Mouse (Mus musculus) layer of hippocampus, adult 9-11 months (tissue): ENCODE results near the gene Ric3.
"Not testable (repeated sequence)": the region's sequence is repeated elsewhere in the genome, so short reads cannot be mapped to it uniquely, and the experiment has no call there.

ENCODE experiments used
- DNase-seq: peaks from one replicate; pipeline ENCODE4 v3.0.0; 2022

The Ric3 gene

GRCm38 (mm10) chr7:109083113-109083812 is at the start of gene Ric3:
TSS of gene Ric3 (minus strand) at chr7:109083331.
- DNase-seq, result peak; percentile 87

- DNase-seq, result no peak
Measured at GRCm38 (mm10) chr7:109131565-109131964, 48.4 kb upstream of the Ric3 start.

- no peak for DNase-seq
Measured at GRCm38 (mm10) chr7:109129946-109130686, 47.0 kb upstream of the Ric3 start.

GRCm38 (mm10) chr7:109129442-109129841 is 46.3 kb upstream of the Ric3 start:
- DNase-seq, result no peak

GRCm38 (mm10) chr7:109115929-109116328 is 32.8 kb upstream of the Ric3 start:
- DNase-seq, result no peak

GRCm38 (mm10) chr7:109115488-109115887 is 32.4 kb upstream of the Ric3 start:
- not testable (repeated sequence) for DNase-seq

GRCm38 (mm10) chr7:109114950-109115349 is 31.8 kb upstream of the Ric3 start:
- DNase-seq, result no peak

GRCm38 (mm10) chr7:109111000-109111399 is 27.9 kb upstream of the Ric3 start:
- DNase-seq, result peak; percentile 80

- no peak for DNase-seq
Measured at GRCm38 (mm10) chr7:109104894-109105293, 21.8 kb upstream of the Ric3 start.

- no peak for DNase-seq
Measured at GRCm38 (mm10) chr7:109101167-109101566, 18.0 kb upstream of the Ric3 start.

- DNase-seq, result no peak
Measured at GRCm38 (mm10) chr7:109098145-109099018, 15.3 kb upstream of the Ric3 start.

- DNase-seq, result no peak
Measured at GRCm38 (mm10) chr7:109097203-109097602, 14.1 kb upstream of the Ric3 start.

GRCm38 (mm10) chr7:109096618-109097017 is 13.5 kb upstream of the Ric3 start:
- no peak for DNase-seq

GRCm38 (mm10) chr7:109094294-109094693 is 11.2 kb upstream of the Ric3 start:
- no peak for DNase-seq

- DNase-seq, result not testable (repeated sequence)
Measured at GRCm38 (mm10) chr7:109091316-109091715, 8.2 kb upstream of the Ric3 start.

GRCm38 (mm10) chr7:109086946-109087345 is 3.8 kb upstream of the Ric3 start:
- no peak for DNase-seq

GRCm38 (mm10) chr7:109083813-109084184 is 668 bp upstream of the Ric3 start:
- DNase-seq, result no peak

- no peak for DNase-seq
Measured at GRCm38 (mm10) chr7:109082269-109083112, 640 bp downstream of the Ric3 start.

- no peak for DNase-seq
Measured at GRCm38 (mm10) chr7:109072326-109072725, 10.8 kb downstream of the Ric3 start.

- DNase-seq, result no peak
Measured at GRCm38 (mm10) chr7:109069641-109070040, 13.5 kb downstream of the Ric3 start.

- no peak for DNase-seq
Measured at GRCm38 (mm10) chr7:109059536-109059935, 23.6 kb downstream of the Ric3 start.

- no peak for DNase-seq
Measured at GRCm38 (mm10) chr7:109050831-109051230, 32.3 kb downstream of the Ric3 start.
